Mouse (Mus musculus) G1E (cell line): Measurements from ENCODE around the gene Tstd1. TPM values are rescaled to one million over a fixed set of nuclear protein-coding genes. Genes with fewer than 3 reads are reported as not detected.

ENCODE experiments used
- ATAC-seq: 2 replicates; pipeline ENCODE4 v1.8.0; 2016; ENCODE audit warnings: mild to moderate bottlenecking; ENCODE audit not compliant: insufficient number of reproducible peaks, poor library complexity, low FRiP score, severe bottlenecking; ENCODE audit errors: extremely low read depth
- DNase-seq: peaks from one replicate; pipeline ENCODE4 v3.0.0; 2012; ENCODE audit warnings: low spot score
- H3K27me3 ChIP-seq: 2 replicates; pipeline ENCODE4 v1.6.1; 2012; ENCODE audit warnings: mild to moderate bottlenecking, low read length, inconsistent platforms; ENCODE audit not compliant: insufficient read depth
- H3K36me3 ChIP-seq: replicated peaks from 2 replicates; pipeline ENCODE3; 2012; ENCODE audit warnings: mild to moderate bottlenecking, inconsistent platforms
- H3K4me1 ChIP-seq: 2 replicates; pipeline ENCODE4 v1.6.1; 2012; ENCODE audit warnings: low read depth, low read length, inconsistent platforms, mixed read lengths; ENCODE audit not compliant: insufficient read depth
- H3K4me3 ChIP-seq: 2 replicates; pipeline ENCODE4 v1.5.1; 2012; ENCODE audit warnings: low read depth, mild to moderate bottlenecking, inconsistent platforms, low read length, moderate library complexity, mixed read lengths
- H3K9me3 ChIP-seq: replicated peaks from 2 replicates; pipeline ENCODE4 v1.6.1; 2012; ENCODE audit warnings: inconsistent platforms
- CTCF ChIP-seq: IDR thresholded peaks from 2 replicates; pipeline ENCODE4 v1.5.1; 2012; ENCODE audit warnings: low read depth, low read length, inconsistent platforms, mixed read lengths
- GATA1 ChIP-seq: IDR thresholded peaks from 2 replicates; pipeline ENCODE4 v1.6.1; 2012; ENCODE audit warnings: borderline replicate concordance, low read length, inconsistent platforms, mixed read lengths
- GATA2 ChIP-seq: IDR thresholded peaks from 2 replicates; pipeline ENCODE4 v1.6.1; 2012; ENCODE audit warnings: low read depth, low read length, inconsistent platforms, borderline replicate concordance
- POLR2AphosphoS5 ChIP-seq: IDR thresholded peaks from 2 replicates; pipeline ENCODE4 v1.6.1; 2012; ENCODE audit warnings: low read depth, low read length, inconsistent platforms; ENCODE audit not compliant: insufficient replicate concordance
- TAL1 ChIP-seq: conservative IDR thresholded peaks from 2 replicates; pipeline ENCODE4 v1.6.1; 2012; ENCODE audit warnings: low read depth, low read length, inconsistent platforms, mixed read lengths
- polyA plus RNA-seq: library from polyadenylated mRNA; stranded (reverse); fragments of >175 nt; gene quantifications from 2 replicates; pipeline ENCODE4 v1.2.3, GENCODE M21; 2012
- total RNA-seq, 2 experiments: library from RNA; stranded (forward) in 1 of 2; stranded (reverse) in 1 of 2; fragments of 200-1000 nt in 1 of 2; fragments of >200 nt in 1 of 2; fragmentation: Nextera tagmentation in 1 of 2; gene quantifications; 2 replicates each; pipeline ENCODE4 v1.2.3; 2014 to 2017

Tstd1 gene
- total and polyA plus RNA-seq, 3 experiments: 0.42 to 2.9 TPM; not detected in 1

GRCm38 (mm10) chr1:171390101-171390500 is 28.6 kb upstream of the Tstd1 start:
- peaks cover 15% of the 10 kb centered on the region for H3K27me3 ChIP-seq
- no peak for TF ChIP-seq CTCF
- no peak for TF ChIP-seq TAL1
- TF ChIP-seq GATA2: no peak
- no peak for TF ChIP-seq GATA1
- no peak for TF ChIP-seq POLR2AphosphoS5
- H3K36me3 ChIP-seq: no peaks in the 10 kb centered on the region
- no peaks in the 10 kb centered on the region for H3K9me3 ChIP-seq
- peak; percentile 93 for DNase-seq
- ATAC-seq: peak; percentile 94
- H3K4me1 ChIP-seq: peaks cover 24% of the 10 kb centered on the region
- H3K4me3 ChIP-seq: peak overlapping the region; percentile 41; the same call in 1 of the 2 replicates

- peaks cover 3% of the 10 kb centered on the region; the same call in 1 of the 2 replicates for H3K4me1 ChIP-seq
- peaks cover 40% of the 10 kb centered on the region for H3K27me3 ChIP-seq
- no peaks in the 10 kb centered on the region for H3K9me3 ChIP-seq
- ATAC-seq (no peak), DNase-seq (no peak)
- no peaks in the 10 kb centered on the region for H3K36me3 ChIP-seq
- no peak for TF ChIP-seq TAL1
- no peak for TF ChIP-seq CTCF
- no peak overlapping the region for H3K4me3 ChIP-seq
Measured at GRCm38 (mm10) chr1:171401821-171402220, 16.9 kb upstream of the Tstd1 start.

- Histone ChIP-seq H3K36me3 (no peaks in the 10 kb centered on the region), H3K4me3 (no peak overlapping the region), H3K9me3 (no peaks in the 10 kb centered on the region), H3K27me3 (peaks cover 42% of the 10 kb centered on the region), H3K4me1 (no peaks in the 10 kb centered on the region; the same call in 1 of the 2 replicates)
- DNase-seq (no peak), ATAC-seq (no peak)
- TF ChIP-seq GATA1 (no peak), TAL1 (no peak), POLR2AphosphoS5 (no peak), GATA2 (no peak), CTCF (no peak)
Measured at GRCm38 (mm10) chr1:171402991-171403390, 15.7 kb upstream of the Tstd1 start.

- Histone ChIP-seq H3K4me1 (0 out of 2 replicates have a peak, but pooled peaks cover 3% of the 10 kb centered on the region), H3K36me3 (no peaks in the 10 kb centered on the region), H3K9me3 (no peaks in the 10 kb centered on the region), H3K4me3 (no peak overlapping the region), H3K27me3 (peaks cover 41% of the 10 kb centered on the region)
- TF ChIP-seq TAL1: no peak
- TF ChIP-seq CTCF: no peak
- no peak for TF ChIP-seq GATA1
- TF ChIP-seq GATA2: no peak
- no peak for TF ChIP-seq POLR2AphosphoS5
- ATAC-seq: no peak
- DNase-seq: no peak
Measured at GRCm38 (mm10) chr1:171407263-171407662, 11.4 kb upstream of the Tstd1 start.

GRCm38 (mm10) chr1:171410231-171410630 is 8.4 kb upstream of the Tstd1 start:
- no peaks in the 10 kb centered on the region for H3K9me3 ChIP-seq
- H3K4me1 ChIP-seq: peaks cover 26% of the 10 kb centered on the region
- no peak overlapping the region for H3K4me3 ChIP-seq
- ATAC-seq (no peak), DNase-seq (no peak)
- TF ChIP-seq POLR2AphosphoS5: no peak
- TF ChIP-seq GATA2: no peak
- no peak for TF ChIP-seq TAL1
- no peak for TF ChIP-seq CTCF
- TF ChIP-seq GATA1: no peak
- H3K27me3 ChIP-seq: peaks cover 24% of the 10 kb centered on the region
- peaks cover 17% of the 10 kb centered on the region for H3K36me3 ChIP-seq

- Histone ChIP-seq H3K4me1 (peaks cover 26% of the 10 kb centered on the region), H3K36me3 (peaks cover 25% of the 10 kb centered on the region), H3K9me3 (no peaks in the 10 kb centered on the region), H3K4me3 (peak within 1 kb of the TSS; percentile 87), H3K27me3 (peaks cover 19% of the 10 kb centered on the region)
- ATAC-seq (peak; percentile 84), DNase-seq (peak; percentile 90)
- no peak for TF ChIP-seq POLR2AphosphoS5
- TF ChIP-seq TAL1: no peak
- TF ChIP-seq CTCF: no peak
- TF ChIP-seq GATA1: no peak
- no peak for TF ChIP-seq GATA2
Measured at GRCm38 (mm10) chr1:171410947-171411484, 7.7 kb upstream of the Tstd1 start, which contains the start of gene Usf1. Gene Usf1, plus strand, starts transcription at chr1:171411313.
